Mouse (Mus musculus): ENCODE data around the gene Scp2d1. TPM values are rescaled to one million over a fixed set of nuclear protein-coding genes. Genes with fewer than 3 reads are reported as not detected.

Scp2d1 gene
- polyA plus RNA-seq (2012; rRNA removed; ENCODE audit: low replicate concordance): not detected in 2 replicates

DNA sequence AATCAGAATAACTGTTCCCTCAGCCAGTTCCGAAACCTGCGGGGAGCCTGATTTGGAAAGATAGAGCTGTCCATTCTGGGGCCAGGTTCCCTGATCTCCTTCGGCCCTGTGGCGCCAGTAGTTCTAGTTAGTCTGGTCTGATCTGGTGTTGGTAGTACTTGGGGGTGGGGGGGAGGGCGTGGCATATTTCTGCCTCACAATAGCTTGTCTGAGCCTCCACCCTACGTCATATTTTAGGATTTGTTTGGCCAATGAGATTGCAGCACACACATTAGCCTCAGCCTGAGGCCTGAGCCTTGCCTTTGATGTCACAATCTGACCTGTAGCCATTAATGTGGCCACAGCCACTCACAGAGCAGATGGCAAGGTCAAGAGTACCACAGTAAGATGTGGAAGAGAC lies at the start of gene Scp2d1:
Gene Scp2d1 (plus strand): TSS at position 301 of the 400 bp plus-strand sequence.

Other genes starting within 250 kb of the Scp2d1 start
- gene Smim26, start 229.6 kb upstream of the Scp2d1 start, polyA plus RNA-seq (2012; rRNA removed; ENCODE audit: low replicate concordance): 0.69 and 8.1 TPM in 2 replicates
- gene Dtd1, start 223.8 kb upstream of the Scp2d1 start, polyA plus RNA-seq (2012; rRNA removed; ENCODE audit: low replicate concordance): 7.1 and 14.4 TPM in 2 replicates